Mouse (Mus musculus) CH12.LX (cell line): ENCODE results near the gene Hck. TPM values are rescaled to one million over a fixed set of nuclear protein-coding genes. Genes with fewer than 3 reads are reported as not detected.

Experiments
- DNase-seq: peaks from one replicate; pipeline ENCODE4 v3.0.0-alpha.2; 2013; ENCODE audit errors: extremely low read depth
- H3K27ac ChIP-seq: 2 replicates; pipeline ENCODE4 v1.5.1; 2012; ENCODE audit warnings: low read depth, mild to moderate bottlenecking, control low read depth, moderate library complexity; ENCODE audit not compliant: insufficient read depth
- H3K27me3 ChIP-seq: replicated peaks from 2 replicates; pipeline ENCODE3; 2012; ENCODE audit warnings: inconsistent platforms
- H3K36me3 ChIP-seq, 2 experiments: replicated peaks in 1 of 2; 2 replicates each; pipeline versions ENCODE3 to v1.6.1; 2012; ENCODE audit warnings: inconsistent platforms in 1 of 2, low read length in 1 of 2, mild to moderate bottlenecking in 1 of 2, mixed read lengths in 1 of 2, moderate library complexity in 1 of 2; ENCODE audit not compliant: control insufficient read depth in 1 of 2, insufficient read depth in 1 of 2
- H3K4me1 ChIP-seq, 2 experiments: 2 replicates each; pipeline ENCODE4 v1.6.1; 2012; ENCODE audit warnings: inconsistent platforms in 1 of 2, moderate library complexity in 1 of 2; ENCODE audit not compliant: insufficient read depth in 2 of 2, control insufficient read depth in 1 of 2
- H3K4me2 ChIP-seq: 2 replicates; pipeline ENCODE4 v1.6.1; 2012; ENCODE audit warnings: low read depth, mild to moderate bottlenecking, control low read depth; ENCODE audit not compliant: poor library complexity, insufficient read depth, severe bottlenecking
- H3K4me3 ChIP-seq, 3 experiments: fragments of 150-350 bp in 1 of 3; sonication (generic) in 1 of 3; replicated peaks in 1 of 3; 2 replicates each; pipeline versions ENCODE3 to v1.5.1; 2011 to 2012; ENCODE audit warnings: low read depth in 2 of 3, low read length in 2 of 3, mild to moderate bottlenecking in 2 of 3, moderate library complexity in 2 of 3, control low read depth in 1 of 3, improper control_type of control experiment in 1 of 3, inconsistent platforms in 1 of 3, mixed read lengths in 1 of 3; ENCODE audit not compliant: poor library complexity in 1 of 3
- H3K79me2 ChIP-seq: replicated peaks from 2 replicates; pipeline ENCODE4 v1.6.1; 2012; ENCODE audit warnings: mild to moderate bottlenecking, moderate library complexity; ENCODE audit not compliant: control insufficient read depth, poor library complexity, insufficient read depth, severe bottlenecking; ENCODE audit errors: extremely low read depth
- H3K9ac ChIP-seq: 2 replicates; pipeline ENCODE4 v1.6.1; 2012; ENCODE audit warnings: low read depth, mild to moderate bottlenecking, control low read depth, moderate library complexity; ENCODE audit not compliant: insufficient read depth
- H3K9me3 ChIP-seq: replicated peaks from 2 replicates; pipeline ENCODE3; 2012; ENCODE audit warnings: low read length, inconsistent platforms, mixed read lengths
- CHD1 ChIP-seq: IDR thresholded peaks from 2 replicates; pipeline ENCODE4 v1.6.1; 2012; ENCODE audit warnings: low read depth, low read length, improper control_type of control experiment, inconsistent platforms
- CHD2 ChIP-seq: IDR thresholded peaks from 2 replicates; pipeline ENCODE4 v1.6.1; 2011; ENCODE audit warnings: low read length, improper control_type of control experiment
- CTCF ChIP-seq, 2 experiments: IDR thresholded peaks in 1 of 2; conservative IDR thresholded peaks in 1 of 2; 2 replicates each; pipeline ENCODE4 v1.5.1; 2011 to 2012; ENCODE audit warnings: low read depth in 2 of 2, low read length in 2 of 2, improper control_type of control experiment in 1 of 2, inconsistent platforms in 1 of 2, mild to moderate bottlenecking in 1 of 2, moderate library complexity in 1 of 2
- E2F4 ChIP-seq: IDR thresholded peaks from 2 replicates; pipeline ENCODE4 v1.6.1; 2011; ENCODE audit warnings: low read depth, low read length, improper control_type of control experiment; ENCODE audit not compliant: insufficient replicate concordance
- EP300 ChIP-seq: IDR thresholded peaks from 2 replicates; pipeline ENCODE4 v1.6.1; 2011; ENCODE audit warnings: low read length, improper control_type of control experiment
- GABPA ChIP-seq: IDR thresholded peaks from 2 replicates; pipeline ENCODE4 v1.6.1; 2012; ENCODE audit warnings: low read depth, low read length, improper control_type of control experiment, inconsistent platforms; ENCODE audit not compliant: insufficient replicate concordance
- IRF4 ChIP-seq: IDR thresholded peaks from 2 replicates; pipeline ENCODE4 v1.6.1; 2014; ENCODE audit warnings: low read depth, mild to moderate bottlenecking, inconsistent platforms, low read length, improper control_type of control experiment
- JUND ChIP-seq: conservative IDR thresholded peaks from 2 replicates; pipeline ENCODE4 v1.6.1; 2011; ENCODE audit warnings: low read depth, low read length, improper control_type of control experiment
- KAT2A ChIP-seq: IDR thresholded peaks from 2 replicates; pipeline ENCODE4 v1.6.1; 2012; ENCODE audit warnings: low read length, improper control_type of control experiment, inconsistent platforms; ENCODE audit not compliant: insufficient replicate concordance
- MEF2A ChIP-seq: IDR thresholded peaks from 2 replicates; pipeline ENCODE4 v1.6.1; 2014; ENCODE audit warnings: low read depth, mild to moderate bottlenecking, inconsistent platforms, low read length, improper control_type of control experiment, borderline replicate concordance
- MYC ChIP-seq: IDR thresholded peaks from 2 replicates; pipeline ENCODE4 v1.6.1; 2011; ENCODE audit warnings: low read depth, mild to moderate bottlenecking, improper control_type of control experiment, low read length
- NELFE ChIP-seq: IDR thresholded peaks from 2 replicates; pipeline ENCODE4 v1.6.1; 2011; ENCODE audit warnings: low read depth, low read length, improper control_type of control experiment
- PAX5 ChIP-seq: IDR thresholded peaks from 2 replicates; pipeline ENCODE4 v1.6.1; 2012; ENCODE audit warnings: low read length, inconsistent platforms, mixed read lengths
- POLR2A ChIP-seq: IDR thresholded peaks from 2 replicates; pipeline ENCODE4 v1.6.1; 2011; ENCODE audit warnings: low read depth, mild to moderate bottlenecking, improper control_type of control experiment, low read length
- SIN3A ChIP-seq: IDR thresholded peaks from 2 replicates; pipeline ENCODE4 v1.6.1; 2012; ENCODE audit warnings: low read length, improper control_type of control experiment, inconsistent platforms
- TCF12 ChIP-seq: IDR thresholded peaks from 2 replicates; pipeline ENCODE4 v1.6.1; 2014; ENCODE audit warnings: low read depth, mild to moderate bottlenecking, inconsistent platforms, low read length, improper control_type of control experiment
- ZC3H11A ChIP-seq: IDR thresholded peaks from 2 replicates; pipeline ENCODE4 v1.6.1; 2012; ENCODE audit warnings: low read depth, mild to moderate bottlenecking, inconsistent platforms, low read length, improper control_type of control experiment
- ZKSCAN1 ChIP-seq: IDR thresholded peaks from 2 replicates; pipeline ENCODE4 v1.6.1; 2012; ENCODE audit warnings: low read depth, inconsistent platforms, low read length, improper control_type of control experiment, borderline replicate concordance
- dilution Hi-C: fragments of 300-500 bp; cut with MboI; formaldehyde crosslinking; loops from 2 replicates; pipeline ENCODE4 v1.14.3; 2020; ENCODE audit warnings: low sequenced_read_pairs; ENCODE audit not compliant: extremely low pct_unique_long_range_greater_than_20kb, extremely low pct_ligation_motif_present
- in situ Hi-C: fragments of 300-500 bp; cut with MboI; formaldehyde crosslinking; loops from 3 replicates; pipeline ENCODE4 v1.14.3; 2019; ENCODE audit warnings: low sequenced_read_pairs, low pct_ligation_motif_present, low pct_unique_long_range_greater_than_20kb, mixed read lengths
- polyA plus RNA-seq: library from polyadenylated mRNA; unstranded; fragments of >175 nt; gene quantifications from 2 replicates; pipeline ENCODE4 v1.2.1, GENCODE M21; 2012; ENCODE audit warnings: low read depth; ENCODE audit not compliant: insufficient read length
- total RNA-seq, 2 experiments: library from RNA; depleted of rRNA; stranded (reverse); fragments of 300-350 nt in 1 of 2; fragments of >200 nt in 1 of 2; gene quantifications; 2 replicates each; pipeline ENCODE4 v1.2.3; 2012 to 2014

The Hck gene
- total and polyA plus RNA-seq, 3 experiments, result 0.08 to 0.68 (median 0.63) TPM

- peaks cover 7 to 27% of the 10 kb centered on the region in 2 experiments for H3K4me1 ChIP-seq
- no peak overlapping the region for H3K4me3 ChIP-seq
- no peak overlapping the region for H3K4me2 ChIP-seq
- H3K36me3 ChIP-seq, result peaks cover 27 to 69% of the 10 kb centered on the region in 2 experiments
- H3K9me3 ChIP-seq, result no peaks in the 10 kb centered on the region
- in situ Hi-C loops (no loop called here), dilution Hi-C loops (no loop called here)
- DNase-seq, result no peak
- TF ChIP-seq CHD1, result no peak
- no peak for TF ChIP-seq MYC
- no peak for TF ChIP-seq KAT2A
- no peak for TF ChIP-seq GABPA
- TF ChIP-seq ZKSCAN1, result no peak
- no peak for TF ChIP-seq JUND
- TF ChIP-seq CTCF (conservative IDR thresholded peaks at IDR 0.05 in 1 of 2, IDR thresholded peaks at IDR 0.05 in 1 of 2; ENCODE audit: low read depth in 2 of 2, low read length in 2 of 2), result no peak
- no peak for TF ChIP-seq E2F4
- TF ChIP-seq ZC3H11A, result no peak
- no peak for TF ChIP-seq IRF4
- TF ChIP-seq PAX5, result no peak
- no peak overlapping the region for H3K27ac ChIP-seq
- H3K9ac ChIP-seq, result no peak overlapping the region
- peaks cover 29% of the 10 kb centered on the region for H3K79me2 ChIP-seq
- no peaks in the 10 kb centered on the region for H3K27me3 ChIP-seq
Measured at GRCm38 (mm10) chr2:153177188-153177587, 68.9 kb downstream of the Hck start.

GRCm38 (mm10) chr2:153179126-153179860 is 71.0 kb downstream of the Hck start:
- Histone ChIP-seq H3K4me2 (no peak overlapping the region), H3K27ac (no peak overlapping the region), H3K9me3 (no peaks in the 10 kb centered on the region), H3K36me3 (peaks cover 43 to 87% of the 10 kb centered on the region in 2 experiments), H3K27me3 (no peaks in the 10 kb centered on the region), H3K9ac (no peak overlapping the region), H3K79me2 (peaks cover 23% of the 10 kb centered on the region), H3K4me3 (no peak overlapping the region), H3K4me1 (peaks cover 7 to 26% of the 10 kb centered on the region in 2 experiments)
- in situ Hi-C loops, result no loop called here
- dilution Hi-C loops, result no loop called here
- TF ChIP-seq MEF2A, result no peak
- no peak for TF ChIP-seq EP300
- TF ChIP-seq PAX5, result no peak
- TF ChIP-seq NELFE, result no peak
- no peak for TF ChIP-seq ZKSCAN1
- TF ChIP-seq MYC, result no peak
- TF ChIP-seq SIN3A, result no peak
- no peak for TF ChIP-seq GABPA
- TF ChIP-seq POLR2A, result no peak
- TF ChIP-seq TCF12, result no peak
- no peak for TF ChIP-seq ZC3H11A
- TF ChIP-seq E2F4, result no peak
- no peak for TF ChIP-seq CHD2
- TF ChIP-seq IRF4, result no peak
- TF ChIP-seq, all 38 proteins: peak for 0
- DNase-seq, result no peak
